Mouse (Mus musculus): ENCODE results near the gene Mid1ip1. TPM values are rescaled to one million over a fixed set of nuclear protein-coding genes. Genes with fewer than 3 reads are reported as not detected.

Mid1ip1 gene
- total and polyA plus RNA-seq, 3 experiments, result 37.1 to 51.2 (median 41.5) TPM

DNA sequence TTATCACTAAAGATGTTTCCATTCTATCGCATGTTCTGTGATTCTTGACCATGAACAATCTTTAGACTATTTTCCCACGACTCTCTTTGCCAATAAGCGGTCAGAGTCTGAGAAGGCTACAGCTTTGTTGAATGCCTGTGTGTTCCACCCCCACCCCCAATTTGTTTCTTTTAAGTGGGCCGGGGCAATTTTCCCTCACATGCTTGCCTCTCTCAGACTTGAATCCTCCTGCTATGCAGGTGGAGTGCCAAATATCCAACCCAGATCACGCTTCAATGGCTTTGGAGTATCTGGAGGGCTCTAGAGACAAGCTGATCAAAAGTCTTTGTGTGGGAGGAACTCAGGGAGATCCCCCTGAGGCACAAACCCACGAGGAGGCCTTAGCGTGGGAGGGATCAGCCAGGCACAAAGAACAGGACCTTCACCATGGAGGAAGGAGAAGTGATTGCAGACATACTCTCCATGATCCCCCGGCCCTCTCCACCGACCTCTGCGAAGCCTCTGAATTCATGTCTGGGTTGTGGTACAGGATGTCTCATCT, 48.7 kb downstream of the Mid1ip1 start:
- in situ Hi-C loops (cut with MboI; ENCODE audit: low pct_ligation_motif_present, low pct_unique_long_range_greater_than_20kb, low sequenced_read_pairs), result no loop called here
- Histone ChIP-seq H3K4me2 (ENCODE audit: insufficient read depth, low read depth, poor library complexity, severe bottlenecking) (no peak overlapping the region), H3K9me3 (replicated peaks; ENCODE audit: low read length) (no peaks in the 10 kb centered on the region), H3K4me1 (ENCODE audit: control insufficient read depth in 1 of 2, insufficient read depth in 2 of 2) (peaks cover 0 to 6% of the 10 kb centered on the region in 2 experiments; a peak in 1 of 4 replicates), H3K27ac (ENCODE audit: insufficient read depth, low read depth) (no peak overlapping the region), H3K4me3 (replicated peaks in 1 of 3; ENCODE audit: low read depth in 2 of 3, low read length in 2 of 3, poor library complexity in 1 of 3) (no peak overlapping the region), H3K9ac (ENCODE audit: insufficient read depth, low read depth) (no peak overlapping the region), H3K27me3 (replicated peaks) (no peaks in the 10 kb centered on the region), H3K79me2 (replicated peaks; ENCODE audit: control insufficient read depth, extremely low read depth, insufficient read depth, poor library complexity, severe bottlenecking) (no peaks in the 10 kb centered on the region), H3K36me3 (replicated peaks in 1 of 2; ENCODE audit: control insufficient read depth in 1 of 2, insufficient read depth in 1 of 2, low read length in 1 of 2) (no peaks in the 10 kb centered on the region)
- TF ChIP-seq RCOR1 (conservative IDR thresholded peaks at IDR 0.05; ENCODE audit: low read depth, low read length) (no peak), MEF2A (IDR thresholded peaks at IDR 0.05; ENCODE audit: borderline replicate concordance, low read depth, low read length) (no peak), SMC3 (IDR thresholded peaks at IDR 0.05; ENCODE audit: low read depth, low read length) (no peak), MAFK (IDR thresholded peaks at IDR 0.05; ENCODE audit: insufficient replicate concordance, low read length) (no peak), TCF12 (IDR thresholded peaks at IDR 0.05; ENCODE audit: low read depth, low read length) (no peak)
- dilution Hi-C loops (cut with MboI; ENCODE audit: extremely low pct_ligation_motif_present, extremely low pct_unique_long_range_greater_than_20kb, low sequenced_read_pairs), result no loop called here
- no peak for DNase-seq (ENCODE audit: extremely low read depth)

Other genes starting within 250 kb of the Mid1ip1 start
- not detected in 2 replicates for gene Tspan7, start 229.9 kb upstream of the Mid1ip1 start, total RNA-seq (2012; rRNA removed)
- not detected in 2 replicates for gene Tspan7, start 229.9 kb upstream of the Mid1ip1 start, total RNA-seq (2014; rRNA removed)
- not detected in 2 replicates for gene Tspan7, start 229.9 kb upstream of the Mid1ip1 start, polyA plus RNA-seq (2012; ENCODE audit: insufficient read length, low read depth)

Data from CH12.LX (cell line).